Mouse (Mus musculus): ENCODE measurements around the gene Evx2. TPM values are rescaled to one million over a fixed set of nuclear protein-coding genes. Genes with fewer than 3 reads are reported as not detected.

The Evx2 gene
- polyA plus RNA-seq, 1 experiment, result 0.02 TPM

GRCm38 (mm10) chr2:74678891-74679595 lies 19.7 kb upstream of the Evx2 start, which contains the start of gene Hoxd11:
TSS of gene Hoxd11 (plus strand) at chr2:74679557.
- peaks cover 18% of the 10 kb centered on the region for H3K4me1 ChIP-seq (ENCODE audit: control insufficient read depth, insufficient read depth, low read length)
- TF ChIP-seq CTCF (IDR thresholded peaks at IDR 0.05; ENCODE audit: control insufficient read depth, insufficient read depth, insufficient replicate concordance, low read depth, low read length) (no peak), POLR2A (IDR thresholded peaks at IDR 0.05; ENCODE audit: control insufficient read depth, low read depth, low read length) (no peak)
- H3K27ac ChIP-seq (ENCODE audit: control insufficient read depth, insufficient read depth, low read depth, low read length), result no peak within 1 kb of the TSS
- no peak within 1 kb of the TSS for H3K4me3 ChIP-seq (ENCODE audit: control insufficient read depth, low read depth, low read length)
- H3K27me3 ChIP-seq (ENCODE audit: control insufficient read depth, insufficient read depth, low read length), result peaks cover 14% of the 10 kb centered on the region
- no peaks in the 10 kb centered on the region for H3K36me3 ChIP-seq (ENCODE audit: control insufficient read depth, insufficient read depth, low read length)

DNA sequence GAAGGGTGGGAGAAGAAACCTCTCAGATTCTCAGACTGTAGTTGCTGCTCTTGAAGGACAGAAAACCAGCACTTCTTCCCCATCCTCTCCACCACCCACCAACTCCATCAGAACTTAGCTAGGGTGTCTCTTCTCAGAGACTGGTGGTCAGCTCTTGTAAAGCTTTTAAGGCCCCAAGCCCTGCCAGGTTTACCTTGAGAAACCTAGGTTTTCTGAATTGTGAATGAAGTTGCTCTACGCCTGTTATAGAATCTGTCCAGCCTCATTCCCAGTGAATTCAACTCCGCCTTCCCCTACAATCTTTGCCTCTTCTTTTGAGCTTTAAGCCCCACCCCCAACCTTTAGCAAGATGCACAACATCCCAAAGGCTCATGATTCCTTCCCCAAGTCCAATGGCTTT lies 17.7 kb upstream of the Evx2 start:
- Histone ChIP-seq H3K4me1 (ENCODE audit: control insufficient read depth, insufficient read depth, low read length) (peaks cover 17% of the 10 kb centered on the region), H3K27me3 (ENCODE audit: control insufficient read depth, insufficient read depth, low read length) (peaks cover 13% of the 10 kb centered on the region), H3K36me3 (ENCODE audit: control insufficient read depth, insufficient read depth, low read length) (no peaks in the 10 kb centered on the region), H3K4me3 (ENCODE audit: control insufficient read depth, low read depth, low read length) (no peak overlapping the region), H3K27ac (ENCODE audit: control insufficient read depth, insufficient read depth, low read depth, low read length) (no peak overlapping the region)
- TF ChIP-seq CTCF (IDR thresholded peaks at IDR 0.05; ENCODE audit: control insufficient read depth, insufficient read depth, insufficient replicate concordance, low read depth, low read length) (no peak), POLR2A (IDR thresholded peaks at IDR 0.05; ENCODE audit: control insufficient read depth, low read depth, low read length) (no peak)

- H3K27me3 ChIP-seq (ENCODE audit: control insufficient read depth, insufficient read depth, low read length), result peaks cover 12% of the 10 kb centered on the region
- H3K36me3 ChIP-seq (ENCODE audit: control insufficient read depth, insufficient read depth, low read length), result no peaks in the 10 kb centered on the region
- no peak for TF ChIP-seq CTCF (IDR thresholded peaks at IDR 0.05; ENCODE audit: control insufficient read depth, insufficient read depth, insufficient replicate concordance, low read depth, low read length)
- H3K4me3 ChIP-seq (ENCODE audit: control insufficient read depth, low read depth, low read length), result no peak overlapping the region
- H3K27ac ChIP-seq (ENCODE audit: control insufficient read depth, insufficient read depth, low read depth, low read length), result no peak overlapping the region
- peaks cover 14% of the 10 kb centered on the region for H3K4me1 ChIP-seq (ENCODE audit: control insufficient read depth, insufficient read depth, low read length)
Observed at GRCm38 (mm10) chr2:74676376-74677052, 17.2 kb upstream of the Evx2 start.

GRCm38 (mm10) chr2:74675666-74676282 lies 16.4 kb upstream of the Evx2 start:
- TF ChIP-seq POLR2A (IDR thresholded peaks at IDR 0.05; ENCODE audit: control insufficient read depth, low read depth, low read length) (no peak), CTCF (IDR thresholded peaks at IDR 0.05; ENCODE audit: control insufficient read depth, insufficient read depth, insufficient replicate concordance, low read depth, low read length) (no peak)
- no peak overlapping the region for H3K4me3 ChIP-seq (ENCODE audit: control insufficient read depth, low read depth, low read length)
- peaks cover 12% of the 10 kb centered on the region for H3K27me3 ChIP-seq (ENCODE audit: control insufficient read depth, insufficient read depth, low read length)
- peaks cover 14% of the 10 kb centered on the region for H3K4me1 ChIP-seq (ENCODE audit: control insufficient read depth, insufficient read depth, low read length)
- no peaks in the 10 kb centered on the region for H3K36me3 ChIP-seq (ENCODE audit: control insufficient read depth, insufficient read depth, low read length)
- no peak overlapping the region for H3K27ac ChIP-seq (ENCODE audit: control insufficient read depth, insufficient read depth, low read depth, low read length)

DNA sequence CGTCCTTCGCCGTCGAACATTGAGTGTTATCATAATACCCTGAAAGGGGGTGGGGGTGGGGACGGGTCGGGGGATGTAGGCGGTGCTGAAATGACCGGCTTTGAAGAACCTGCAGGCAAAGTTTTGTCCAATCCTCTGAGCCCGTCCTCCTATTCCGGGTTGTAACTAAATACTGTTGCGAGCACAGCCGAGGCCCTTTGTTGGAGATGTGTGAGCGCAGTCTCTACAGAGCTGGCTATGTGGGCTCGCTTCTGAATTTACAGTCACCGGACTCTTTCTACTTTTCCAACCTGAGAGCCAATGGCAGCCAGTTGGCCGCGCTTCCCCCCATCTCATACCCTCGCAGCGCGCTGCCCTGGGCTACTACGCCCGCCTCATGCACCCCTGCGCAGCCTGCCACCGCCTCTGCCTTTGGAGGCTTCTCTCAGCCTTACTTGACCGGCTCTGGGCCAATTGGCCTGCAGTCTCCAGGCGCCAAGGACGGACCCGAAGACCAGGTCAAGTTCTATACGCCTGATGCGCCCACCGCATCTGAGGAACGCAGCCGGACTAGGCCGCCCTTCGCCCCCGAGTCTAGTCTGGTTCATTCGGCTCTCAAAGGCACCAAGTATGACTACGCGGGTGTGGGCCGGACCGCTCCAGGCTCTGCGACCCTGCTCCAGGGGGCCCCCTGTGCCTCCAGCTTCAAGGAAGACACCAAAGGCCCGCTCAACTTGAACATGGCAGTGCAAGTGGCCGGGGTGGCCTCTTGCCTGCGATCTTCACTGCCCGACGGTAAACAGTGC lies 15.7 kb upstream of the Evx2 start, which contains the start of gene Hoxd12:
Hoxd12 (plus strand) TSS at position 133 of the 785 bp plus-strand sequence.
- Histone ChIP-seq H3K4me3 (ENCODE audit: control insufficient read depth, low read depth, low read length) (no peak within 1 kb of the TSS), H3K27ac (ENCODE audit: control insufficient read depth, insufficient read depth, low read depth, low read length) (no peak within 1 kb of the TSS), H3K27me3 (ENCODE audit: control insufficient read depth, insufficient read depth, low read length) (peaks cover 8% of the 10 kb centered on the region)

DNA sequence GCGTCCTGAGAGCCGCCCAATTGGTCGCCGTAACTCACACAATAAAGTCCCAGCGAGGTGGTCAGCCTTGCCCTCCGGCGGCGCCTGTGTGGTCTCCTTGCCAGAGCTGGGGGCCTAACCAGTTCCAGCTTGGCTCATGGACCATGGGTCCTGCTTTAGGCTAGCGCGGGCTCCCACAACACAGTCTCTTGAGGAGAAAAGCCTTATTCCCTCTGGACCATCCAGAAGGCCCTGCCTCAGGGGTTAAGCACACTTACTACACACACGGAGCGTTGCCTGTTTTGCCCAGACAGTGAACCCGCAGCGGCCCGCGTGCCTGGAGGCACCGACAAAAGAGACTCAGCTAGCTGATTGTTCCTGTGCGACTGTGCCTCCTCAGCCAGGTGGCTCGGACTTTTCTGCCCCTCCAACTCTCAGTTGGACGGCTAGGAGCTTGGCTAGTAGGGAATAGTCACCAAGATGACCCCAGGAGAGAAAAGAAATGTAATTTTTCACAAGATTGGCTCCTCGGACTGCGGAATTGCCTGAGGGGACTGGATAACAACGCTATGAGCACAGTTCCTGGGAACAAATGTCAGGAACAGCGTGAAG lies 14.6 kb upstream of the Evx2 start:
- Histone ChIP-seq H3K27ac (ENCODE audit: control insufficient read depth, insufficient read depth, low read depth, low read length) (no peak overlapping the region), H3K4me3 (ENCODE audit: control insufficient read depth, low read depth, low read length) (no peak overlapping the region), H3K27me3 (ENCODE audit: control insufficient read depth, insufficient read depth, low read length) (peaks cover 8% of the 10 kb centered on the region), H3K36me3 (ENCODE audit: control insufficient read depth, insufficient read depth, low read length) (no peaks in the 10 kb centered on the region), H3K4me1 (ENCODE audit: control insufficient read depth, insufficient read depth, low read length) (peaks cover 9% of the 10 kb centered on the region)
- no peak for TF ChIP-seq POLR2A (IDR thresholded peaks at IDR 0.05; ENCODE audit: control insufficient read depth, low read depth, low read length)
- TF ChIP-seq CTCF (IDR thresholded peaks at IDR 0.05; ENCODE audit: control insufficient read depth, insufficient read depth, insufficient replicate concordance, low read depth, low read length), result no peak

More for the DNA sequence above, 15.7 kb upstream of the Evx2 start, which contains the start of gene Hoxd12:
- Histone ChIP-seq H3K4me1 (ENCODE audit: control insufficient read depth, insufficient read depth, low read length) (peaks cover 14% of the 10 kb centered on the region), H3K36me3 (ENCODE audit: control insufficient read depth, insufficient read depth, low read length) (no peaks in the 10 kb centered on the region)
- TF ChIP-seq CTCF (IDR thresholded peaks at IDR 0.05; ENCODE audit: control insufficient read depth, insufficient read depth, insufficient replicate concordance, low read depth, low read length) (no peak), POLR2A (IDR thresholded peaks at IDR 0.05; ENCODE audit: control insufficient read depth, low read depth, low read length) (no peak)

Data from testis, adult 2 months (tissue).